Mouse (Mus musculus): ENCODE measurements at regions not wholly inside any gene's neighbourhood (a gene's known extent, or its start where the extent isn't known, plus 50 kb on each side); places are given as distances from the start of the nearest gene placed in this dataset.

- ATAC-seq (replicated peaks; ENCODE audit: low FRiP score, low TSS enrichment, low read depth), result no peak
- Histone ChIP-seq H3K9ac (ENCODE audit: low read length) (no peak overlapping the region), H3K36me3 (ENCODE audit: control insufficient read depth, insufficient read depth, low read length) (no peaks in the 10 kb centered on the region), H3K27me3 (replicated peaks; ENCODE audit: control insufficient read depth, insufficient read depth, low read length) (no peaks in the 10 kb centered on the region), H3K4me1 (replicated peaks; ENCODE audit: control insufficient read depth, insufficient read depth, low read length) (peaks cover 26% of the 10 kb centered on the region), H3K4me3 (ENCODE audit: low read depth, low read length) (no peak overlapping the region), H3K4me2 (ENCODE audit: low read length) (no peak overlapping the region), H3K9me3 (ENCODE audit: control insufficient read depth, low read length) (no peaks in the 10 kb centered on the region), H3K27ac (ENCODE audit: low read depth) (no peak overlapping the region)
- 50% methylated on average over 7 of the region's 7 CpGs for WGBS
- no peak for DNase-seq (ENCODE audit: low spot score)
These were observed 100.3 kb upstream of the Cdc42ep3 start for GRCm38 (mm10) chr17:79455229-79455628.

GRCm38 (mm10) chr17:79457636-79458035 is 102.7 kb upstream of the Cdc42ep3 start:
- Histone ChIP-seq H3K9me3 (ENCODE audit: control insufficient read depth, low read length) (no peaks in the 10 kb centered on the region), H3K9ac (ENCODE audit: low read length) (no peak overlapping the region), H3K36me3 (ENCODE audit: control insufficient read depth, insufficient read depth, low read length) (no peaks in the 10 kb centered on the region), H3K27ac (ENCODE audit: low read depth) (no peak overlapping the region), H3K4me3 (ENCODE audit: low read depth, low read length) (no peak overlapping the region), H3K27me3 (replicated peaks; ENCODE audit: control insufficient read depth, insufficient read depth, low read length) (no peaks in the 10 kb centered on the region), H3K4me2 (ENCODE audit: low read length) (no peak overlapping the region), H3K4me1 (replicated peaks; ENCODE audit: control insufficient read depth, insufficient read depth, low read length) (peaks cover 27% of the 10 kb centered on the region)
- 35% methylated on average over 5 of the region's 5 CpGs for WGBS
- ATAC-seq (replicated peaks; ENCODE audit: low FRiP score, low TSS enrichment, low read depth), result no peak
- no peak for DNase-seq (ENCODE audit: low spot score)

- H3K36me3 ChIP-seq (ENCODE audit: control insufficient read depth, insufficient read depth, low read length), result no peaks in the 10 kb centered on the region
- no peak overlapping the region for H3K4me3 ChIP-seq (ENCODE audit: low read depth, low read length)
- H3K4me1 ChIP-seq (replicated peaks; ENCODE audit: control insufficient read depth, insufficient read depth, low read length), result peaks cover 13% of the 10 kb centered on the region
- peak overlapping the region; percentile 45; the same call in 1 of the 2 replicates for H3K27ac ChIP-seq (ENCODE audit: low read depth)
- H3K27me3 ChIP-seq (replicated peaks; ENCODE audit: control insufficient read depth, insufficient read depth, low read length), result no peaks in the 10 kb centered on the region
- 19% methylated on average over 3 of the region's 3 CpGs for WGBS
- no peak overlapping the region for H3K4me2 ChIP-seq (ENCODE audit: low read length)
- DNase-seq (ENCODE audit: low spot score) (no peak), ATAC-seq (replicated peaks; ENCODE audit: low FRiP score, low TSS enrichment, low read depth) (no peak)
- no peaks in the 10 kb centered on the region for H3K9me3 ChIP-seq (ENCODE audit: control insufficient read depth, low read length)
- H3K9ac ChIP-seq (ENCODE audit: low read length), result no peak overlapping the region
These were observed 106.8 kb upstream of the Cdc42ep3 start for GRCm38 (mm10) chr17:79461681-79462091.

- no peak overlapping the region for H3K4me2 ChIP-seq (ENCODE audit: low read length)
- 92% methylated on average over 10 of the region's 10 CpGs for WGBS
- DNase-seq (ENCODE audit: low spot score), result no peak
These were observed 108.3 kb upstream of the Cdc42ep3 start for GRCm38 (mm10) chr17:79463074-79463694.

GRCm38 (mm10) chr17:79465666-79466065 is 110.8 kb upstream of the Cdc42ep3 start:
- H3K4me1 ChIP-seq (replicated peaks; ENCODE audit: control insufficient read depth, insufficient read depth, low read length), result peaks cover 8% of the 10 kb centered on the region
- H3K9me3 ChIP-seq (ENCODE audit: control insufficient read depth, low read length), result no peaks in the 10 kb centered on the region
- no peaks in the 10 kb centered on the region for H3K27me3 ChIP-seq (replicated peaks; ENCODE audit: control insufficient read depth, insufficient read depth, low read length)
- no peak overlapping the region for H3K9ac ChIP-seq (ENCODE audit: low read length)
- no peak overlapping the region for H3K4me2 ChIP-seq (ENCODE audit: low read length)
- no peak for ATAC-seq (replicated peaks; ENCODE audit: low FRiP score, low TSS enrichment, low read depth)
- no peaks in the 10 kb centered on the region for H3K36me3 ChIP-seq (ENCODE audit: control insufficient read depth, insufficient read depth, low read length)
- no peak for DNase-seq (ENCODE audit: low spot score)
- 93% methylated on average over 9 of the region's 9 CpGs for WGBS
- no peak overlapping the region for H3K4me3 ChIP-seq (ENCODE audit: low read depth, low read length)
- no peak overlapping the region for H3K27ac ChIP-seq (ENCODE audit: low read depth)

More at GRCm38 (mm10) chr17:79463074-79463694, 108.3 kb upstream of the Cdc42ep3 start:
- Histone ChIP-seq H3K9me3 (ENCODE audit: control insufficient read depth, low read length) (no peaks in the 10 kb centered on the region), H3K4me1 (replicated peaks; ENCODE audit: control insufficient read depth, insufficient read depth, low read length) (peaks cover 8% of the 10 kb centered on the region), H3K9ac (ENCODE audit: low read length) (no peak overlapping the region), H3K27me3 (replicated peaks; ENCODE audit: control insufficient read depth, insufficient read depth, low read length) (no peaks in the 10 kb centered on the region), H3K36me3 (ENCODE audit: control insufficient read depth, insufficient read depth, low read length) (no peaks in the 10 kb centered on the region), H3K4me3 (ENCODE audit: low read depth, low read length) (no peak overlapping the region), H3K27ac (ENCODE audit: low read depth) (no peak overlapping the region)
- no peak for ATAC-seq (replicated peaks; ENCODE audit: low FRiP score, low TSS enrichment, low read depth)

GRCm38 (mm10) chr17:79471639-79472038 is 116.7 kb upstream of the Cdc42ep3 start:
- Histone ChIP-seq H3K4me1 (replicated peaks; ENCODE audit: control insufficient read depth, insufficient read depth, low read length) (no peaks in the 10 kb centered on the region), H3K27ac (ENCODE audit: low read depth) (no peak overlapping the region), H3K4me3 (ENCODE audit: low read depth, low read length) (no peak overlapping the region), H3K9ac (ENCODE audit: low read length) (no peak overlapping the region), H3K27me3 (replicated peaks; ENCODE audit: control insufficient read depth, insufficient read depth, low read length) (no peaks in the 10 kb centered on the region), H3K36me3 (ENCODE audit: control insufficient read depth, insufficient read depth, low read length) (no peaks in the 10 kb centered on the region), H3K9me3 (ENCODE audit: control insufficient read depth, low read length) (no peaks in the 10 kb centered on the region), H3K4me2 (ENCODE audit: low read length) (no peak overlapping the region)
- 73% methylated on average over 2 of the region's 2 CpGs for whole genome bisulfite sequencing
- ATAC-seq (replicated peaks; ENCODE audit: low FRiP score, low TSS enrichment, low read depth), result no peak
- no peak for DNase-seq (ENCODE audit: low spot score)

GRCm38 (mm10) chr17:79472106-79472995 is 117.5 kb upstream of the Cdc42ep3 start:
- no peak overlapping the region for H3K4me3 ChIP-seq (ENCODE audit: low read depth, low read length)
- ATAC-seq (replicated peaks; ENCODE audit: low FRiP score, low TSS enrichment, low read depth) (no peak), DNase-seq (ENCODE audit: low spot score) (no peak)
- no peak overlapping the region for H3K9ac ChIP-seq (ENCODE audit: low read length)
- WGBS, result 45% methylated on average over 10 of the region's 10 CpGs
- H3K4me1 ChIP-seq (replicated peaks; ENCODE audit: control insufficient read depth, insufficient read depth, low read length), result no peaks in the 10 kb centered on the region
- H3K27me3 ChIP-seq (replicated peaks; ENCODE audit: control insufficient read depth, insufficient read depth, low read length), result no peaks in the 10 kb centered on the region
- no peak overlapping the region for H3K27ac ChIP-seq (ENCODE audit: low read depth)
- no peak overlapping the region for H3K4me2 ChIP-seq (ENCODE audit: low read length)
- H3K9me3 ChIP-seq (ENCODE audit: control insufficient read depth, low read length), result no peaks in the 10 kb centered on the region
- H3K36me3 ChIP-seq (ENCODE audit: control insufficient read depth, insufficient read depth, low read length), result no peaks in the 10 kb centered on the region

- Histone ChIP-seq H3K4me2 (ENCODE audit: low read length) (no peak overlapping the region), H3K27me3 (replicated peaks; ENCODE audit: control insufficient read depth, insufficient read depth, low read length) (no peaks in the 10 kb centered on the region), H3K36me3 (ENCODE audit: control insufficient read depth, insufficient read depth, low read length) (no peaks in the 10 kb centered on the region), H3K9ac (ENCODE audit: low read length) (no peak overlapping the region), H3K4me3 (ENCODE audit: low read depth, low read length) (no peak overlapping the region), H3K27ac (ENCODE audit: low read depth) (no peak overlapping the region), H3K4me1 (replicated peaks; ENCODE audit: control insufficient read depth, insufficient read depth, low read length) (no peaks in the 10 kb centered on the region), H3K9me3 (ENCODE audit: control insufficient read depth, low read length) (no peaks in the 10 kb centered on the region)
- no peak for DNase-seq (ENCODE audit: low spot score)
- WGBS, result 84% methylated on average over 8 of the region's 8 CpGs
- no peak for ATAC-seq (replicated peaks; ENCODE audit: low FRiP score, low TSS enrichment, low read depth)
These were observed 121.8 kb upstream of the Cdc42ep3 start for GRCm38 (mm10) chr17:79476671-79477070.

All from intestine, embryonic 14.5 days (tissue).